Mouse (Mus musculus) T-helper 2 cell (primary cell): Measurements from ENCODE around the gene Mc3r.

Experiments used
- in situ Hi-C: fragments of 300-600 bp; cut with MboI, MseI; formaldehyde crosslinking; loops from one replicate; pipeline ENCODE4 v1.15.1; 2025; ENCODE audit warnings: high pct_unique_total_duplicates

Mc3r gene

DNA sequence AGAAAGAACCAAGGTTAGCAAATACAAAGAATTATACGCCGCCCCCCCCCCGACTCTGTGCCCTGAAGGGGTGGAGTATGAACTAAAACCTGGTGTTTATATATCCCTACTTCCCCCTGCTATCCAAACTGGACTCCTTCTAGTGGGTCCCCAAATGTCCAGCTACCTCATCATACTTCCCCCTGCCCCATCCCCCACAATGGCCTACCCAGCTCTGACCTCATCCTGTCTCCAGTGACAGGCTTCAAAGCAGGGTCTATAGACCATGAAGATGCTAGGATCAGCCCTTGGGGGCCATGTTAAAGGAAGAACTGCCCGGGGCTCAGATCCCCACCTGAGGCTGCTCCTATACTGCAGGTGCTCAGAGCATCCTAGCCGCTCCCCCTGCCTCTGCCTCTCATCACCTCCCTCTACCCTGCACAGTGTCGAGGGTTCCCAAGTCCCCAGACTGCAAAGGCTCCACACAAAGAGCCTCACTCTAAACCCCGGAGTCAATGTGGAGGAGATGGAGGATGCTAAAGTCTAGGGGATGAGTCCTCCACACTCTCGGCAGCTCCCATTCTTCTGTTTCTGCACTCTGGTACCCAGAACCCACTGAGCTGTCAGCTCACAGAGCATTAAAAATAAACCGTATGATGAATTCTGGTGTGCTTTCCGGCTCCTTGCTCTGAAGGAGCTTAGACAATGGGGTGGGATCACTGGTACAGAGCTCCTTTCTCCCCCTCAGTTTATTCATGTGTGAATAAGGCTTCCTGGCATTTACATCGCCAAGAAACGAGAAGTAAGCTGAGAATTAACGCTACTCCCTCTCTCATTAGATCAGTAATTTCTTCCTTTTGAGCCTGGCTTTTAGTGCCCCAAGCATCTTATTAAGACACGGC, 44.5 kb downstream of the Mc3r start:
- in situ Hi-C loops: no loop called here

GRCm38 (mm10) chr2:172298083-172298482, 49.8 kb downstream of the Mc3r start:
- in situ Hi-C loops: no loop called here

DNA sequence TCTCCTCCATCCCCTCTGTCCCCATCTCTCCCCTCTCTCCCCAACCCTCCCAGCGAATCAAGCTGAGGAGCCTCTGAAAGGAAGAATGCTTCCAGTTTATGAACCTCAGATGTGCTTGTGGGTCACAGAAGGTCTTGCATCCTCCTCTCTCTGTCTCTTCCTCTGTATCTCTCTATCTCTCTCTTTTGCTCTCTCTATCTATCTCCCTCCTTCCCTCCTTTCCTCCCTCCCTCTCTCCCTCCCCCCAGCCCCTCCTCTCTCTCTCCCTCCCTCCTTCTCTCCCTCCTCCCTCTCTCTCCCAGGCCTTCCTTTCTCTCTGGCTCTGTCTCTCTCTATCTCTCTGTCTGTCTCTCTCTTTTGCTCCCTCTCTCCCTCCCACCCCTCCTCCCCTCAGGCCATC, 50.2 kb downstream of the Mc3r start:
- in situ Hi-C loops: no loop called here

GRCm38 (mm10) chr2:172299126-172299921, 51.0 kb downstream of the Mc3r start:
- in situ Hi-C loops: no loop called here
